Mouse (Mus musculus) embryonic fibroblast, embryonic 13.5 days (primary cell): ENCODE results near the gene Akt2. TPM values are rescaled to one million over a fixed set of nuclear protein-coding genes. Genes with fewer than 3 reads are reported as not detected.

ENCODE experiments used
- H3K27ac ChIP-seq: 2 replicates; pipeline ENCODE4 v1.5.1; 2012; ENCODE audit warnings: low read length, control low read depth, inconsistent platforms; ENCODE audit not compliant: insufficient read depth
- H3K4me1 ChIP-seq: 2 replicates; pipeline ENCODE4 v1.6.1; 2011; ENCODE audit warnings: low read length; ENCODE audit not compliant: control insufficient read depth, insufficient read depth
- H3K4me3 ChIP-seq: 2 replicates; pipeline ENCODE4 v1.5.1; 2011; ENCODE audit warnings: mild to moderate bottlenecking, control low read depth, low read length; ENCODE audit not compliant: insufficient read depth
- CTCF ChIP-seq: IDR thresholded peaks from 2 replicates; pipeline ENCODE4 v1.5.1; 2011; ENCODE audit warnings: mild to moderate bottlenecking, control low read depth, low read length, moderate library complexity, borderline replicate concordance; ENCODE audit not compliant: insufficient read depth
- POLR2A ChIP-seq: IDR thresholded peaks from 2 replicates; pipeline ENCODE4 v1.6.1; 2011; ENCODE audit warnings: low read depth, mild to moderate bottlenecking, control low read depth, low read length, moderate library complexity
- polyA plus RNA-seq: library from polyadenylated mRNA; stranded (reverse); fragments of >200 nt; gene quantifications from 2 replicates; pipeline ENCODE4 v1.2.4, GENCODE M21; 2011; ENCODE audit warnings: low read depth; ENCODE audit not compliant: missing spikeins, insufficient read length

Akt2 gene
- polyA plus RNA-seq, 1 experiment = 98.2 TPM

GRCm38 (mm10) chr7:27683218-27683617 is 91.9 kb downstream of the Akt2 start:
- peaks cover 10% of the 10 kb centered on the region; the same call in 1 of the 2 replicates for H3K4me1 ChIP-seq
- no peak overlapping the region for H3K4me3 ChIP-seq
- no peak for TF ChIP-seq POLR2A
- TF ChIP-seq CTCF = no peak
- peak overlapping the region; percentile 89 for H3K27ac ChIP-seq

DNA sequence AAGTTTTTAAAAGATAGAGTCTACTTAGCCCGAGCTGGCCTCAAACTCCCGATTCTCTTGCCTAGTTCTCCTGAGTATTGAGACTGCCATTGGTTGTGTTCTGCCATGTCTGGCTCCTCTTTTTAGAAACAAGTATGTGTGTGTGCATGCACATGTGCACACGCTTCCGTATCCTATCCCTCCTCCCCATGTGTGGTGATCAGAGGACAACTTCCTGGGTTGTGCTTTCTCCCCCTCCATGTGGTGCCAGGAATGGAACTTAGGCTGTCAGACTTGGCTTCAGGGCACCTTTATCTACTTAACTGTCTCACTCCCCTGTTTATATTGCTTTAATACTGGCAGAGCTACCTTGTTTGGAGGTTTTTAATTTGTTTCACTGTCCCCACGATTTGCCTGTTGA is 93.9 kb downstream of the Akt2 start:
- no peak overlapping the region for H3K4me3 ChIP-seq
- no peak overlapping the region for H3K27ac ChIP-seq
- peak; percentile 24; the same call in 1 of the 2 replicates for TF ChIP-seq POLR2A
- TF ChIP-seq CTCF = no peak
- H3K4me1 ChIP-seq = peaks cover 10% of the 10 kb centered on the region; the same call in 1 of the 2 replicates

DNA sequence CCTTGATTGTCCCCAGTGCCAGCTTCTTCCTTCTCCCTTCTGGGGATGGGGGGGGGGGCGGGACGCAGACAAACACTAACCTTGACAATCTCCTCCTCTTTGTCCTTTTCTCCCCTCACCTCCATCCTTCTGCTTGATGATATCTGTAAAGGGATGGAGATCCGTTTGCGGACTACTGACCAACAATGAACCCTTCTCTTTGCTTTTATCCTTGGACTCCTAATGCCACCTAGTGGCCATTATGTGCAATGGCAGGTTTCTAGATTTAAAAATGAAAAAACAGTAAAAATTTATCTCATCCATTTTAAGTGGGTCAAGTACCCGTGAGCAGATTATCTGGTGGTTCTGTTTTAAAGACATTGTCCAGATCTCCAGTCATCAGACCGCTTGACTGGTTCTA is 94.3 kb downstream of the Akt2 start:
- Histone ChIP-seq H3K4me3 (no peak overlapping the region), H3K4me1 (peaks cover 10% of the 10 kb centered on the region; the same call in 1 of the 2 replicates), H3K27ac (no peak overlapping the region)
- TF ChIP-seq CTCF = no peak
- no peak for TF ChIP-seq POLR2A

DNA sequence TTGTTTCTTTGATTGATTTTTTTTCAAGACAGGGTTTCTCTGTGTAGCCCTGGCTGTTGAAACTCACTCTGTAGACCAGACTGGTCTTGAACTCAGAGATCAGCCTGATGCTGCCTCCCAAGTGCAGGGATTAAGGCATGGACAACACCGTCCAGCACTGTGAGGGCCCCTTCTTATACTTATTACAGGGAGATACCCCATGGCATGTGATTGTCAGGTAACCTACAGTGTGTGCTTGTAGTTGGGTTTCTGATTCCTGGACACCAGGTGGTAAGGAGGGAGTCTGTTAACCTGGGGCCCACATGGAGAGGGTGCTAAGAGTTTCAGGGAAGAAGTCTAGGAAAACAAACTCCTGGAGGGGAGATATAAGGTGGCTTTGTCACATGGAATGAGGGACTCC is 95.7 kb downstream of the Akt2 start:
- Histone ChIP-seq H3K4me1 (peaks cover 10% of the 10 kb centered on the region; the same call in 1 of the 2 replicates), H3K27ac (no peak overlapping the region), H3K4me3 (no peak overlapping the region)
- no peak for TF ChIP-seq CTCF
- TF ChIP-seq POLR2A = no peak

GRCm38 (mm10) chr7:27687836-27688235 is 96.5 kb downstream of the Akt2 start:
- Histone ChIP-seq H3K27ac (no peak overlapping the region), H3K4me1 (peaks cover 4% of the 10 kb centered on the region; the same call in 1 of the 2 replicates), H3K4me3 (no peak overlapping the region)
- TF ChIP-seq CTCF (no peak), POLR2A (no peak)

- Histone ChIP-seq H3K27ac (no peak overlapping the region), H3K4me3 (peak overlapping the region; percentile 72), H3K4me1 (peaks cover 2% of the 10 kb centered on the region; the same call in 1 of the 2 replicates)
- TF ChIP-seq POLR2A (no peak), CTCF (no peak)
Observed at GRCm38 (mm10) chr7:27688246-27688788, 97.0 kb downstream of the Akt2 start.

GRCm38 (mm10) chr7:27688815-27689612 is 97.7 kb downstream of the Akt2 start, which contains the start of gene Zfp607b:
Gene Zfp607b (plus strand): TSS chr7:27689340.
- TF ChIP-seq CTCF (no peak), POLR2A (peak; percentile 64)
- Histone ChIP-seq H3K4me1 (no peaks in the 10 kb centered on the region), H3K4me3 (peak within 1 kb of the TSS; percentile 72), H3K27ac (peak within 1 kb of the TSS; percentile 4; the same call in 1 of the 2 replicates)

Other genes starting within 250 kb of the Akt2 start
- gene Shkbp1, start 235.5 kb upstream of the Akt2 start, polyA plus RNA-seq = 35.9 and 41.2 TPM in 2 replicates
- gene Gm20479, start 234.1 kb upstream of the Akt2 start, polyA plus RNA-seq = 6.2 TPM in 1 of 2 replicates, not detected in the other
- gene Sptbn4, start 143.9 kb upstream of the Akt2 start, polyA plus RNA-seq = 0.51 and 0.78 TPM in 2 replicates
- gene Blvrb, start 143.6 kb upstream of the Akt2 start, polyA plus RNA-seq = 16.6 and 32.1 TPM in 2 replicates
- 12.9 and 14.1 TPM in 2 replicates for gene Sertad3, start 117.8 kb upstream of the Akt2 start, polyA plus RNA-seq
- gene Sertad1, start 104.6 kb upstream of the Akt2 start, polyA plus RNA-seq = 23.7 and 28.5 TPM in 2 replicates
- gene Prx, start 92.2 kb upstream of the Akt2 start, polyA plus RNA-seq = 5.4 and 5.6 TPM in 2 replicates
- gene Hipk4, start 68.3 kb upstream of the Akt2 start, polyA plus RNA-seq = 1.1 and 1.5 TPM in 2 replicates
- gene Pld3, start 38.3 kb upstream of the Akt2 start, polyA plus RNA-seq = 195 and 211 TPM in 2 replicates
- gene 2310022A10Rik, start 38.3 kb upstream of the Akt2 start, polyA plus RNA-seq = 12.6 and 14.0 TPM in 2 replicates
- gene Ttc9b, start 62.4 kb downstream of the Akt2 start, polyA plus RNA-seq = not detected in 2 replicates
- gene Map3k10, start 83.0 kb downstream of the Akt2 start, polyA plus RNA-seq = 26.2 and 28.1 TPM in 2 replicates
- 1.7 and 2.2 TPM in 2 replicates for gene Zfp607b, start 97.8 kb downstream of the Akt2 start, polyA plus RNA-seq
- 18.1 and 23.5 TPM in 2 replicates for gene Zfp60, start 139.8 kb downstream of the Akt2 start, polyA plus RNA-seq
- 8.6 and 10.6 TPM in 2 replicates for gene Zfp626, start 215.6 kb downstream of the Akt2 start, polyA plus RNA-seq
- 3.1 and 4.1 TPM in 2 replicates for gene Zfp59, start 247.1 kb downstream of the Akt2 start, polyA plus RNA-seq